Mouse (Mus musculus) small intestine, adult 2 months (tissue): Measurements from ENCODE around the gene Rnf167.

Experiments used
- CTCF ChIP-seq: fragments of 200-500 bp; IDR thresholded peaks from 2 replicates; pipeline ENCODE4 v1.5.1; 2012; ENCODE audit warnings: low read depth, mild to moderate bottlenecking, control low read depth, inconsistent platforms, low read length, moderate library complexity, mixed read lengths; ENCODE audit not compliant: insufficient replicate concordance, insufficient read length; ENCODE audit errors: extremely low read depth
- POLR2A ChIP-seq: fragments of 200-500 bp; IDR thresholded peaks from 2 replicates; pipeline ENCODE4 v1.6.1; 2012; ENCODE audit warnings: low read depth, mild to moderate bottlenecking, control low read depth, inconsistent platforms, low read length, moderate library complexity

DNA sequence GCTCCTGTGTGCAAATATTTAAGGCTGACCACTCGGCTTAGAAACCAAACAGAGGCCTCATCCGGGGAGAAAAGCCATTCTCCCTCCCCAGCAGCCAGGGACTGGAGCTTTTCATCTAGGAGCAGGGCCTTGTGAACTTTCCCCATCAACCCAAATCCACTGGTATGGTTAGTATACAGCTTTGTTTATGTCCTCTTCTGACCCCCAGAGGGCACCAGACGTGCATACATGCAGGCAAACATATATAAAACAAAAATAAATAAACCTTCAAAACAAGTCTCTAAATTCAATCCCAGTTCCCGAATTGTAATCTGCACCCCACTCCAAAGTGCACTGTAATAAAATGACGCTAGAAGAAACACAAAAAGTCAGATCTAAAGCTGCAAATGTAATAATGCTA lies 17.5 kb upstream of the Rnf167 start:
- TF ChIP-seq POLR2A (no peak), CTCF (no peak)
